Mouse (Mus musculus): ENCODE measurements around the gene Ehd1. TPM values are rescaled to one million over a fixed set of nuclear protein-coding genes. Genes with fewer than 3 reads are reported as not detected.

Ehd1 gene
- total RNA-seq, 2 experiments from 2014 or later, result 36.4 to 43.5 TPM

- Histone ChIP-seq H3K27ac (no peak overlapping the region), H3K4me3 (no peak overlapping the region)
- intact Hi-C loops (cut with DNase I), result no loop called here
- no peak for DNase-seq (ENCODE audit: extremely low spot score in 1 of 2, low spot score in 2 of 2)
- TF ChIP-seq CTCF (IDR thresholded peaks at IDR 0.05), result no peak
Measured at GRCm38 (mm10) chr19:6238740-6239139, 37.8 kb upstream of the Ehd1 start.

DNA sequence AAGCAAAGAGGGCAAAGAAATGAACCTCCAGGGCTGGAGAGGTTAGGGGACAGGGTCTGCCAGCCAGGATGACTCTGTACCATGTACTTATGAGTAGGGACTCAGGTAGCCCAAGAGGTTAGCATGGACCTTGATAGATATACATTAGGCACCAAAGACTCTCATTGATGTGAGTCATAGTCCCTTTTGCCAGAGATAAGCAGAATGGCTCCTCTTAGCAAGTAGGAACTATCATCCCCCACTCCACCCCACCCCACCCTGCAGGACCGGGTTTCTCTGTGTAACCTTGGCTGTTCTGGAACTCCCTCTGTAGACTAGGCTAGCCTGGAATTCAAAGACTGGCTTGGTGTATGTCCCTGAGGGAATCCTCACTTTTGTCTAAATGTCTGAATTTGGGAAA, 36.4 kb upstream of the Ehd1 start:
- DNase-seq (ENCODE audit: extremely low spot score in 1 of 2, low spot score in 2 of 2), result no peak
- H3K27ac ChIP-seq, result no peak overlapping the region
- intact Hi-C loops (cut with DNase I), result loop anchor here (2.0 kb wide), 1 partner anchor 37 kb away; the partner anchor contains the start of gene Ehd1
- no peak overlapping the region for H3K4me3 ChIP-seq
- TF ChIP-seq CTCF (IDR thresholded peaks at IDR 0.05), result no peak

DNA sequence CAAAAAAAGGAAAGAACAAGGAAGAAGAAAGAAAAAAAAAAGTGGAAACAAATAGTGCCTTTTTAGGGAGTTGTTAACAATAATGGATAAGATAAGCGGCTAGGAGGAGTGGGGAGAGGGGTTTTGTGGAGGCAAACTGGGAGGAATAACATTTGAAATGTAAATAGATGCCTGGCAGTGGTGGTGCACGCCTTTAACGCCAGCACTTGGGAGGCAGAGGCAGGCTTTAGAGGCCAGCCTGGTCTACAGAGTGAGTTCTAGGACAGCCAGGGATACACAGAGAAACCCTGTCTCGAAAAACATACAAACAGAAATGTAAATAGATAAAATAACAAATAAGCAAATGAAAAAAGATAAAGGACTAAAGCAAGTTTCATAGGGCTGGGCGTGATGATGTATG, 35.8 kb upstream of the Ehd1 start:
- no peak for DNase-seq (ENCODE audit: extremely low spot score in 1 of 2, low spot score in 2 of 2)
- Histone ChIP-seq H3K27ac (peak overlapping the region; percentile 18; the same call in 1 of the 2 replicates), H3K4me3 (peak overlapping the region; percentile 98)
- intact Hi-C loops (cut with DNase I), result loop anchor here (2.0 kb wide), 1 partner anchor 36 kb away; the partner anchor contains the start of gene Ehd1
- TF ChIP-seq CTCF (IDR thresholded peaks at IDR 0.05), result no peak

GRCm38 (mm10) chr19:6241274-6242107, 35.0 kb upstream of the Ehd1 start, which contains the start of gene Atg2a:
TSS of gene Atg2a (plus strand) at chr19:6241668.
- DNase-seq (ENCODE audit: extremely low spot score in 1 of 2, low spot score in 2 of 2), result peak; percentile 96 to 97
- peak within 1 kb of the TSS; percentile 98 for H3K4me3 ChIP-seq
- H3K27ac ChIP-seq, result peak within 1 kb of the TSS; percentile 89
- intact Hi-C loops (cut with DNase I), result loop anchor here (2.0 kb wide), 1 partner anchor 35 kb away; the partner anchor contains the start of gene Ehd1
- TF ChIP-seq CTCF (IDR thresholded peaks at IDR 0.05), result no peak; the same call in 1 of the 2 replicates

DNA sequence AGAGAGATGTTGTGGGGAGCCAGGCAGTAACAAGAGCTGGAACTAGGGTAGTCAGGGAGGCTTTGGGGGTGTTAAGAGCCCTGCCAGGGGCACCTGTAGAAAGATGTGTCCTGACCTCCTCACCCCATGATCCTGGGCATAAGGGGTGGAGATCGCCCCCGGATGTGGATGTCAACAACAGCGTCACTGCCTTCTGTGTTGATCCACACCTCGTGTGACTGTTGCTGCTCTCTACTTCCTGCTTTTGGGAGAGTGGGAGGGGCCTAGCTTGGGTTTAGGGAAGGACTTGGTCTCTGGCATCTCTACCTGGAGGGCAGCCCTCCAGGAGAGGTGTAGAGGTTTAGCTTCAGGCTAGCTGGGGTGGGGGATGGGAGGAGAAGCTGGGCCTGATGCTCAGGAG, 34.2 kb upstream of the Ehd1 start:
- intact Hi-C loops (cut with DNase I), result no loop called here
- DNase-seq (ENCODE audit: extremely low spot score in 1 of 2, low spot score in 2 of 2), result no peak
- TF ChIP-seq CTCF (IDR thresholded peaks at IDR 0.05), result no peak
- H3K4me3 ChIP-seq, result peak overlapping the region; percentile 98
- H3K27ac ChIP-seq, result peak overlapping the region; percentile 89; the same call in 1 of the 2 replicates

DNA sequence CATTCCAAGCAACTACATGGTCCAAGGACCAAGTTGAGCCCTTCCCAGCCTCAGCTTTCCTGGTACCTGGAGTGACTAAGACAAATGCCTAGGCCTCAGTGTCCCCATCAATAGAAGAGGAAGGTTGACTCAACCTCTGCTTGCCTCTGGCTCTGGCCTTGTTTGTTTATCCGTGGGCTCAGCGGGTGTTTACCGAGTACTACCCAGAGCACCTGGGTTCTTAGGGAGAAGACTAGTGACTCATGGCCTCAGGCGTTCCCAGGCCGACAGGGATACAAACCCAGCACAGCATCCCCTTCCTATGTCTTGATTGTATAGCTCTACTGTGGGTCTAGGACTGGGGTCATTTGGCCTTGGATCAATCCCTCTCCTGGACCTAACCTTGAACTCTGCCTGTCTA, 33.3 kb upstream of the Ehd1 start:
- intact Hi-C loops (cut with DNase I), result no loop called here
- no peak for DNase-seq (ENCODE audit: extremely low spot score in 1 of 2, low spot score in 2 of 2)
- TF ChIP-seq CTCF (IDR thresholded peaks at IDR 0.05), result no peak

DNA sequence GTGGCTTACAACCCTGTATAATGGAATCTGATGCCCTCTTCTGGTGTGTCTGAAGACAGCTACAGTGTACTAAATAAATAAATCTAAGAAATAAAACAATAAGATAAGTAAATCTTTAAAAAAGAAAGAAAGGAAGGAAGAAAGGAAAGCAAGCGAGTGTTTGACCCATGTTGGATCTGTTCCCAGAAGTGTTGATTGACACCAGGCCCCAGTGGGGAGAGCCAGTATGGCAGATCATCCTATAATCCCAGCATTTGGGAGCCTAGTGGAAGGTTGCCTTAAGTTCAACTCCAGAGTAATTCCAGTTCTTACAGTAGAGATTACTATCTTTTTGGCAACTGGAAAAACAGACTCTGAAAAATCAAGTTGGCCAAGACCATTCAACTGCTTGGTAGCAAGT, 30.7 kb upstream of the Ehd1 start:
- H3K27ac ChIP-seq, result no peak overlapping the region
- no peak for DNase-seq (ENCODE audit: extremely low spot score in 1 of 2, low spot score in 2 of 2)
- no peak; the same call in 1 of the 2 replicates for TF ChIP-seq CTCF (IDR thresholded peaks at IDR 0.05)
- H3K4me3 ChIP-seq, result no peak overlapping the region
- intact Hi-C loops (cut with DNase I), result loop anchor here (5.0 kb wide), 1 partner anchor 701 kb away; no protein-coding TSS in a partner anchor

More for the DNA sequence above, 33.3 kb upstream of the Ehd1 start:
- Histone ChIP-seq H3K27ac (no peak overlapping the region), H3K4me3 (no peak overlapping the region)

- Histone ChIP-seq H3K4me3 (no peak overlapping the region), H3K27ac (no peak overlapping the region)
- DNase-seq (ENCODE audit: extremely low spot score in 1 of 2, low spot score in 2 of 2), result no peak
- no peak for TF ChIP-seq CTCF (IDR thresholded peaks at IDR 0.05)
- intact Hi-C loops (cut with DNase I), result loop anchor here (5.0 kb wide), 1 partner anchor 700 kb away; no protein-coding TSS in a partner anchor
Measured at GRCm38 (mm10) chr19:6247526-6248300, 28.8 kb upstream of the Ehd1 start.

DNA sequence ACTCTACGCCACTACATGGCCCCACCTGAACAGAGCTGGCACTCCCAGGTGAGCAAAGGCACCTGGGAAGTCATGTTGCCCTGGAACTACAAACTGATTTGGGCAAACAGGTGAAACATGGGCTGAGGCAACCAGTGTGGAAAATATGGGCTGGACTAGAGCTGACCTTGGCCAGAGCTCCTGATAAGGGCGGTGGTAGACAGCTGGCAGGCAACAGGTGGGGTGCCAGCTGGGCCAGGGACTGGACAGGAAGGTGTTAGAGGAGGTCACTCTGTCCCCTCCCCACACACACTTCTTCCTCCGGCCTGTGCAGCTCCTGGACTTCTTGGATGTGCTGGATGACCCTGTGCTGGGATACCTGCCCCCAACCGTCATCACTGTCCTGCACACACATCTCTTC, 23.5 kb upstream of the Ehd1 start:
- TF ChIP-seq CTCF (IDR thresholded peaks at IDR 0.05), result no peak
- intact Hi-C loops (cut with DNase I), result no loop called here
- no peak for DNase-seq (ENCODE audit: extremely low spot score in 1 of 2, low spot score in 2 of 2)
- Histone ChIP-seq H3K4me3 (no peak overlapping the region), H3K27ac (no peak overlapping the region)

GRCm38 (mm10) chr19:6260428-6260827, 16.1 kb upstream of the Ehd1 start:
- no peak overlapping the region for H3K4me3 ChIP-seq
- intact Hi-C loops (cut with DNase I), result no loop called here
- H3K27ac ChIP-seq, result no peak overlapping the region
- no peak for DNase-seq (ENCODE audit: extremely low spot score in 1 of 2, low spot score in 2 of 2)
- peak; percentile 40 for TF ChIP-seq CTCF (IDR thresholded peaks at IDR 0.05)

DNA sequence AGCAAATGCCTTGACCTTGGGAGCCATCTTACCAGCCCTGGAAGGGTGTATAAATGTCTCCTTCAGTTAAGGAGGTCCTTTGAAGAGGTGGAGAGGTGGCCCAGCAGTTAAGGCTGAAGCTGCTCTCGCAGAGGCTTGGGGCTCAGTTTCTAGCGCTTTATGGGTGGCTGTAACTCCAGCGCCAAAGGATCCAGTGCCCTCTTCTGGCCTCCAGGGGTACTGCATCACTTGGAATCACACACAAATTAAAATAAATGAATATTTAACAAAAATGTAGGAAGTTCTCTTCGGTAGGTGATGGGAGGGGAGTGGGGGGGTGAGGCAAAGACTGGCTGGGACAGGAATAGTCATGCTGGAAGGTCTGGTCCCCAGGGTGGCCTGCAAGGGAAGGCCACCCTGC, 15.6 kb upstream of the Ehd1 start:
- Histone ChIP-seq H3K27ac (no peak overlapping the region), H3K4me3 (no peak overlapping the region)
- intact Hi-C loops (cut with DNase I), result no loop called here
- TF ChIP-seq CTCF (IDR thresholded peaks at IDR 0.05), result peak; percentile 49
- no peak for DNase-seq (ENCODE audit: extremely low spot score in 1 of 2, low spot score in 2 of 2)

GRCm38 (mm10) chr19:6261379-6261778, 15.1 kb upstream of the Ehd1 start:
- TF ChIP-seq CTCF (IDR thresholded peaks at IDR 0.05), result no peak
- DNase-seq (ENCODE audit: extremely low spot score in 1 of 2, low spot score in 2 of 2), result no peak
- Histone ChIP-seq H3K27ac (no peak overlapping the region), H3K4me3 (no peak overlapping the region)
- intact Hi-C loops (cut with DNase I), result no loop called here

All from left cerebral cortex, adult 2 months (tissue).